Mouse (Mus musculus) adrenal gland, adult (tissue): ENCODE results near the gene Nr4a1.

Experiments
- DNase-seq, 2 experiments: peaks; one replicate each; pipeline ENCODE4 v3.0.0; 2022 to 2023; ENCODE audit warnings: low spot score in 1 of 2; ENCODE audit not compliant: inconsistent age in 2 of 2

Gene Nr4a1

DNA sequence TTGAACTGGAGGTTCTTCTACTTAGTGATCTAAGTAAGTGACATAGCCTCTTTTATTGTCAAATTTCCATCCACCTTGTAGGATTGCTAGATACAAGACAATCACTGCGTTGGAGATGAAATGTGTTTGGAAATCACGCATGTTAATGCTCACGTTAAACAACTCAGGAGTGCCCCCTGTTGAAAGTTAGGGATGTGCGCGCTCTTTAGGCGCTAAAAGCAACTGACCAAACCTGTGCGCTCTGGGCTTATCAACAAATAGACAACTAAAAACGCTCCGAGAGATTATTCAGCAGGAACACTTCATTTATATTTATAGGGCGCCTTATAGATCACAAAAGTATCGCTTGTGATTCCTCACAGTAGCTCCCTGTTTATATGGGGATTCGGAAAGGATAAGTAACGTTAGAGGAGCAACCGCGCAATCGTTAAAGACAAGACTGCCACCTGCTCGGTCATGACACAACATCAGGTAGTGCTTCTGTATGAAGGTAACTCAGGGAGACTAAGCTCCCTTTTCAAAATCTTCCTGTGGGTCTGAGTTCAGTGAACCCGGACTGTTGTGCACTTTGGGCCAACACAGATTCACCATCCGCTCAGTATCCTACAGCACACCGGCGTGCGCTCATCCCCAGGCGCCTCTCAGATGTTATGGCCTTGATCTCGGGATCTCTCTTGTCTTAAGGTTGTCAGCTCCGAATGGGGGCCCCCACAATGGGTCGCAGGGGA, 29.3 kb downstream of the Nr4a1 start:
- peak; percentile 74 to 93 for DNase-seq

DNA sequence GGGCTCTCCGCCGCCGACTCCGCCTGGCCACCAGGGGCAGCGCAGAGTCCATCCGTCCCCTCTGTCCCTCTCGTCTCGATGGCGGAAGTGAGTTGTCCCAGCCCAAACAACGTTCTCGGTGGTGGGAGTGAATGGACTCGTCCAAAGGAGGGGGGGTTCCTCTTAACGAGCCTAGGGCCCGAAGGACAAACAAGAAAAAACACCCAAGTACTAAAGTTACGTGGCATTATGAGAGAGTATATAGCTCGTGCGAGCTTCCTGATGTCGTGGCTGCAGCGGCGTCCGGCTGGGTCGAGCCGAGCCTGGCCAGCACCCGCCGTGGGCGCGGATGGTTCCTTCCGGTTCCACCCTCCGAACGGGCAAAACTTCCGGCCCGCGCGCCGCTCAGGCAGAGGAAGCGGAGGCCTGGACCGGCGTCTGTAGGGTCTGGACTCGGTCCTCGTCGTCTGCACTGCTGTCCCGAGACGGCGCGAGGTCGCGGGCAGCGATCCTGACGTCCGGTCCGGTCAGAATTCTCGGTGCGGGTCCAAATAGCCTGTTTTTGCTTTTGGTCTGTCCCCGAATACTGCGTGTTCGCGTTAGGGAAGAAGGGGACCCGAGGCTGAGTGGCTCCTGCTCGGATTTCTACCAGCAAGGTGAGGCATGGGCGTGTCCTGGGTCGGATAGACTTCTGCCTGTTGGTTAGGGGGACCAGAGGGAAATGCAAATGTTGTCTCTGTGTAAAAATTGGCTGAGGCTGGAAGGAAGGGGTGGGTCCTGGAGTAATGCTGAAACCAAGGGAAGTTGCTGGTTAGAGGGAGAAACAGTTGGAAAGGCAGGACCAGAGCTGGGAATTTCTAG, 30.1 kb downstream of the Nr4a1 start, which contains the start of gene Atg101:
Gene Atg101, plus strand, starts transcription at position 362 of the 840 bp plus-strand sequence.
- peak; percentile 92 to 98 for DNase-seq

DNA sequence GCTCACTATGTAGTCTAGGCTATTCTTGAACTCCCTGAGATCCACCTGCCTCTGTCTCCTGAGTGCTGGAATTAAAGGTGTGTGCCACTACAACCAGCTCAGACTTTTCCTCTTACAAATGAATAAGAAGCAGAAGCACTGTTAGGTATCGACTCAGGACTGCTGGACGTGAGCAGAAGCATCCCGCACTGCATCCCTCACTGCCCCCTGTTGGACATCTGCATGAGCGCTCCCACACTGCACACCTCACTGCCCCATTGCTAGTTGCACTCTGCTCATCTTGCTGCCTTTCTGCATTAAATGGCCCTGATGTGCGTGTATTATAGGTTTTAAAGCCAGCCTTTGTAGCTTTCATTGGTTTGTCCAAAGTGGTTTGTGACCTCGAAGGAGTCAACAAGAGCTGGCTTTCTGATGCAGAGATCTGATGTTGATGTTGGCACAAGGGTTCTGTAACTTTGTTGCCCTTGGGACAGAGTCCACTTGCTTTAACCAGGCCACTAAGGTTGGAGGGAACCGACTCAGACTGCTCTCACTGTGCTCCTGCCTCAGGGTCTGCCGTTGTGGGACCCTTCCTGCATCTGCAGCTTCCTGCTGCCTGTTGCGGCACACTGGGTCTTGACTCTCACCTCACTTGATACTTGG, 32.2 kb downstream of the Nr4a1 start:
- peak in 1 of 2 experiments; percentile 67 for DNase-seq

DNA sequence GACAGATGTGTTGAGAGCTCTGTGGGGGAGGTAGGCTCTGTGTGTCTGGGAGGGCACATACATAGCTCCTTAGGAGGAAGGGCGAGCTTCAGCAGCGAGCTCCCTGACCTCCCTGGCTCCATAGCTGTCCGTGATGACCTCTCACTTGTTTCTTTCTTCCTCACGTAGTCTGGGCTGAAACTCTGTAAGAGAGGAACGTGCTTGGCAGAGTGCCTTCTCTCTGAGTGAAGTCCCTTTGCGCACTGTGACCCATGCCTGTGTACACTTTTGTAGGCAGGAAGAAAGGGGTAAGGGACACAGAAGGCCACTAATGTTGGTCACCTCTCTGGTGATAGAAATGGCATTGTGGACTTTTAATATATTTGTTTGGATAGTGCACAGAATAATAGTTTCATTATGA, 33.3 kb downstream of the Nr4a1 start:
- no peak for DNase-seq

DNA sequence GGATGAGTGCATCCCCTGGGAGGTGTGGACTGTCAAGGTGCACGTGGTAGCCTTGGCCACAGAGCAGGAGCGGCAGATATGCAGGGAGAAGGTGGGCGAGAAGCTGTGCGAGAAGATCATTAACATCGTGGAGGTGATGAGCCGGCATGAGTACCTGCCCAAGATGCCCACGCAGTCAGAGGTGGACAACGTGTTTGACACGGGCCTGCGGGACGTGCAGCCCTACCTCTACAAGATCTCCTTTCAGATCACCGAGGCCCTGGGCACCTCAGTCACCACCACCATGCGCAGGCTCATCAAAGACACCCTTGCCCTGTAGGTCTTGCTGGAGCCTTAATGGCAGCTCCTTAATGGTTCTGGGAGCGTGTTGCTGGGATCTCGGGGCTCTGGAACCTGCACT, 36.3 kb downstream of the Nr4a1 start:
- no peak for DNase-seq

DNA sequence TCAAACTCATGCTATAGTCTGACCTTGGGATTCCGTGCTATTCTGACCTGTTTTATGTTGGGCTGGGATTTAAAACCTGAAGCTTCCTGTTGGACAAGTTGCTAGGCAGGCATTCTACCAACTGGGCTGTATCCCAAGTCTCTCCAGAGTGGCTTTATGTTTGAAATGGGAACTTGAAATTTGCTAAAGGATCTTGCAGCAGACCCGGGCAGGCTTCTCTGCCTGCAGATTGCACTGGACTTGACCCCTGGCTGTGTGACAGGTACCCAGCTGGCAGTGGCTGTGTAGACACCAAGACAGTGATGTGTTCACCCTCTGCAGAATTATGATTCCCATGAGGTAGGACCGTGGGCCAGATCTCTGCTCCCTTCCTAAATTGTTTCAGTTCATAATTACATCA, 37.9 kb downstream of the Nr4a1 start:
- peak in 1 of 2 experiments; percentile 46 for DNase-seq

DNA sequence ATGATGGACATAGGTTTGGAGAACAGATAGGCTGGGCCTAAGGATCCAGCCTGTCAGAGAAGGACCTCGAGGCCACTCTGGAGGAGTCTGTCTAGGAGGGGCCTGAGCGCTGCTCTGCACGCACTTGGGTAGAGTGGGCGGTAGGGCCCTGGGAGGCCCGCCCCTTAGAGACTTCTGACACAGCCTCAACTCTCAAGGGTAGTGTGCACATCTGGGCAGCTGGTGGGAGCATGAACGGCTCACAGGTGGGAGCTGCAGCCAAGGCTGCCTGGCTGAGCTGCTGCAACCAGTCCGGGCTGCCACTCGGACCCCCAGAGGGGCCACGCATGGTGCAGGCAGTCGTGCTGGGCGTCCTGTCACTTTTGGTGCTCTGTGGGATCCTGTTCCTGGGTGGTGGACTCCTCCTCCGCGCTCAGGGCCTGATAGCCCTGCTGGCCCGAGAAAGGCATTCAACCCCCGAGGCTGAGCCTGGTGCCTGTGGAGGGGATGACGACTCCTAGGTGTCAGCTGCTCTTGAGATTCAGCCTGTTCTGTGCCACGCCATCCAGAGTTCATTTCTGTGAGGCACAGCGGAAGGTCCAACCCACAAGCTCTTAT, 39.1 kb downstream of the Nr4a1 start, which contains the start of gene 6030408B16Rik:
Gene 6030408B16Rik, plus strand, starts transcription at position 188 of the 597 bp plus-strand sequence.
- DNase-seq = no peak

DNA sequence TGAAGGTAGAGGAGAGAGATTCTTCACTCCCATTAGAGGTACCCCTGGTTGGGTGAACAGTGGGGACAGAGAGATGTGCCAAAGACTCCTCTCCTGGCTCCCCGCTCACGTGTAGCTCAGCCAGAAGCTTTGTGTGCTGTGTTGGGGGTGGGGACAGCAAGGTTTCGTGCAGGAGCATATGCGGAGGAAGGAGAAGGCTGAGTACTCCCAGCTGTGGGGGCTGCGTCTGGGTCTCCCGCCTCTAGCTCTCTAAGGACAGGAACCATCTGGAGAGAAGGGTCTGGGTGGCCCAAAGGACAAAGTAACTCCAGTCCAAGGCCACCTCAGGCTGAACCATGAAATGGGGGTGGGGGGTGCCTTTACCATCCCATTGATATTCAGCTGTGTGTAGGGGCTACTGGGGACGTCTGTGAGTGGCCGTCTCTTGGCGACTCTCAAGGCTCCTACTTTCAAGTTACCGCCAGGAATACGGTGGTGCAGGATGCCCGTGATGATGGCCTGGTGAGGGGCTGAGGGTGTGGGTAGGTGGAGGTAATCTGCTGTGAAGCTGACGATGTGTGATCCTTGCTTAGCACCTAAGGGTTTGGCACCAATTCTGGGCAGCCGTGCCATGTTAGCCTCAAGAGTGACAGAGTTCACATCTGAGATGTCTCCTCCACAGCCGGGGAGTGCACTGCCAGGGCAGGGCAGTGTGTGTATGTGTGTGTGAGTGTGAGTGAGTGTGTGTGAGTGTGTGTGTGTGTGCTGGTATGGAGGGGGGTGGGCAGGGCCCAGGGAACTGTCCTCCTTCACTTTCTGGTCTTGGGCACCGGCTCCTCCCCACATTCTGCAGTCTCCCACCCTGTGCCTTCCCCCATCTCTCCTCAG, 40.2 kb downstream of the Nr4a1 start:
- no peak for DNase-seq

DNA sequence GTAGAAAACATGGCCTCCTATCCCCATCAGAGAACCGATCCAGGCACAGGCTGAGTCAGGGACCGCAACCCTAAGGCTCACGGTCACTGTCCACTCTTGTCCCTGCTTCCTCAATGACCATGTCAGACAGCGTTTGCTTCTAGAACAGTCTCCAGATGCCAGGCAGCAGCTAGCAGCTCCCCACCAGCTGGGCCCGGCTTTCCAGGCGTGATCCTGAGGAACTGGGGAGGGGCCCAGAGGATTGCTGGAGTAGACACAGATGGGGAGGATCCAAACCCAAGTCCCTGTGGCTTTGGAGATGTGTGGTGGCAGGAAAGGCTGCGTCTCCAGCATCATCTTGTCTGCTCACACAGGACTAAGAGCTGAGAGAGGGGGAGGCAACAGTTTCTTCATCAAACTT, 41.0 kb downstream of the Nr4a1 start:
- DNase-seq = no peak

DNA sequence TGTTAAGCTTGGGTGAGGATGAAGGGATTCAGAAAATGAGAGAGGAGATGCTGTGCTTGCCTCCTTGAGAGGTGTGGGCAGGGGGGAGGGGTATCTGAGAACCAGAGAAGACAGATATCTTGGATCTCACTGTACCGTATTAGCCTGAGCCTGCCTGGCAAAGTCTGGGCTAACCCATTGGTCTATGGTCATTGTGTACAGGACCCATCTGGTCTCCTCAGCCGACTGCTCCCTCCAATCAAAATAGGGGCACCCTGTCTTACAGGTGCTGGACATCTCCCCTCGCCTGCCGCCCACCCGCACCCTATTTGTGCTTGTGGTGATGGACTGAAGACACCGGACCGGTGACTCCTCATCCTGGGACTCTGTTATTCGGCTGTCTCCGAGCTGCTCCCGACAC, 41.5 kb downstream of the Nr4a1 start:
- no peak for DNase-seq

DNA sequence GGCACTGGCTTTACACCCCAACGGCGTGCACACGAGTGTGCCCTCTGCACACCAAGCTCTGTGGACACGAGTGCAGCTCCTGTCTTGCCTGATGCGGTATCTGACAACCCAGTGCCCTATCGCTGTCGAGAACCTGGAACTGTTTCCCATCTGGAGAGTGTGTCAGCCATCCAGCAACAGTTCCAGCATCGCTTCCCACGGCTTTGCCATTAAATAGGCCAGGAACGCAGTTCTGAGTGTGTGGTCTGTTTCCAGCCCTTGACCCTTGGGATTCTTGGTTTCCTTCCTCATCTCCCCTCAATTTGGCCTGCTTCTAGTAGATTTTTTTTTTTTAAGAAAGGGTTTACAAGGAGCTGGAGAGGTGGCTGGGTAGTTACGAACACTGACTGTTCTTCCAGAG, 42.0 kb downstream of the Nr4a1 start:
- DNase-seq = no peak

DNA sequence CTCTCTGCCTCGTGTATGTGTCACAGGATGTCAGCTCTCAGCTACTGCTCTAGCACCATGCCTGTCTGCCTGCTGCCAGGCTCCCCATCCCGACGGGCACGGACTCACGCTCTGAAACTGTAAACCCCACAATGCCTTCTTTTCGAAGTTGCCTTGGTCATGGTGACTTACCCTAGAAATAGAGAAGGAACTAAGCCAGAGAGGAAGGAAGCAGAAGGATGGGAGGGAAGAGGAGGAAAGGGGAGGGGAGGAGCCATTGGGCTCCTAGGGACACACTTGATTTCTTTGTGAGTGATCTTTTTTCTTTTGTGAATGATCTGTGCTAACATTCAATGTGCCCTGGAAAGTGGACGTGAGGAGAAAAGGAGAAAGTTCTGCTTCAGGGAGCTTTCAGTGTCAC, 43.9 kb downstream of the Nr4a1 start:
- no peak for DNase-seq

DNA sequence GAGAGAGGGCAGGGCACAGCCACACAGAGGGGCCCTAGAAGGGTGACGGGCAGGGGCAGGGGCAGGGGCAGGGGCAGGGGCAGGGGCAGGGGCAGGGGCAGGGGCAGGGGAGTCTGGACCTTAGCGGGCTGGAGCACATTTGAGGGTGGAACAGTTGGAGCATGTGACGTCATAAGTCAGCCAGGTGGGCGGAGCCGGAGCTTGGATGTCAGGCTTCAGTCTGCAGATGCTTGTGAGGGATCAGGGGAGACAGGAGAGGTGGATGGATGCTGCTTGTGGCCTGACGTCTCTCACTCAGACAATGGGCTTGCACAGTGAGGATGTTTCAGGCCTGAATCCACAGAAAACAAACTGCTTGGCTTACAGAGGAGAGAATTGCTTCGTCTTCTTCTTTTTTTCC, 44.5 kb downstream of the Nr4a1 start:
- DNase-seq = no peak

DNA sequence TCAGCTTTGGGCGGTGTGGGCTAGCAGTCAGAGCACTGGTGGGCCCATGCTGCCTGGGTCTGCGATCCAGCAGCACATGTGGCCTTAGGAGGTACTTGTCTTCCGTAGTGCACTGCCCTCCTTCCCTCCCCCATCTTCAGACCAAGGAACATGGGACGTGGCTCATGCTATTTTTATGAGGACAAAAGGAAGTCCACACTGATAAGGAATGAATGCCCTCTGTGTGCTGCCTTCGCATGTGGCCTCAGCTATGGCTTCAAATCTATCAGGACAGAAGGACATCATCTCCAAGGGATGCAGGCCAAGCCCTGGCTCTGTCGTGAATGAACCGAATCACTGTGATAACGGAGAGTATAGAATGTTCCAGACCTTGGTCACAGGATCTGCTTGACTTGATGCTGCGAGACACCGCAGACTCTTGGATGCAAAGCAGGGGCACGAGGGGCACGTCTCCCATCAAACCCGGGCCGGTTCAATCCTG, 45.5 kb downstream of the Nr4a1 start:
- DNase-seq = no peak

DNA sequence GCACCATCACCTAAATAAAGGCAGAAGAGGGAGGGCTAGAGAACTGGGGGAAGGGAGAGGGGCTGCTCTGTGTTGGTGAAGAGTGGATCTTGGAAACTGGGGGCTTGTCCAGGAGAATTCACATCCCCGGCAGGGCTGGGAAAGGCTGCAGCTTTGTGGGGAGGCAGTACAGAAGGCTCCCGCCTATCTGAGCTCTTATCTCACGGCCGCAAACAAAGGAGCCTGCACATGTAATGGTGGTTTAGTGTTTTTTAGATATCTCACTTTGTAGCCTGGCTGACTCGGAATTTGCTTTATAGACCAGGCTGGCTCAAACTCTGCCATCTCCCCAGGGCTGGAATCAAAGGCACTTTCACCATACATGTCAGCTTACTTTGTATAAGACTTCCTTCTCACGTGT, 46.1 kb downstream of the Nr4a1 start:
- no peak for DNase-seq

DNA sequence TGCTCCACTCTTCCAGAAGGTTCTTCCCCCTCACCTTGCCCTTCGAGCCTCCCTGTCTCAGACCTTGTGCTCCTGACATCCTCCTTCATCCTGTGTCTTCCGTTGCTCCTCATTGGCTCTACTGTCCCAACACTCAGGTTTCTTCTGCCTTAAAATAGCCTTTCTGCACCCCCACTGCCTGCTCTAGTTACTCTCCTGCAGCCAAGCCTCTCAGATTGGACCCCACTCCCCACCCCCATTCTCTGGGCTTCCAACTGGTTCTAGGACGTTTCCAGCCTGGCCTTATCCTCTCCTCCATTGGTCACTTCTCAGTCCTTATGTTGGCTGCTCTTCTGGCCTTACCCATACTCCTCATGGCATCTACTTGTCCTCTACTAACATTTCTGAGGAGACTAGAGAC, 48.1 kb downstream of the Nr4a1 start:
- DNase-seq = no peak

DNA sequence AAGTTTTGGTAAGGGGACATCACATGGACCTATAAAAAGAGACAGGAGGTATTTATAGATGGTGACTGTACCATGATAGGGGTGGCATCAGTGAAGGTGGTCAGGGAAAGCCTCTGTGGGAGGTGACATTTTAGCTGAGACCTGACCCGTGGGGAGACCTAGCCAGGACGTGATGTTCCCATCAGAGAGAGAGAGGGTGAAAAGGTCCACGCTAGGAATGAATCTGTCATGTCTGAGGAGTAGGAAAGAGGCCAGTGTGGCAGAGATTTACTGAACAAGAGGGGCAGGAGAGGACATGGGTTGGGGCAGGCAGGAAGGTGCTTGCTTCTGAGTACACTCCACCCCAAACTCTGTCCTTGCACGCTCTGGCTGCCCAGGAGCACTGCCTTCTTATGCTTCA, 49.8 kb downstream of the Nr4a1 start:
- no peak for DNase-seq

DNA sequence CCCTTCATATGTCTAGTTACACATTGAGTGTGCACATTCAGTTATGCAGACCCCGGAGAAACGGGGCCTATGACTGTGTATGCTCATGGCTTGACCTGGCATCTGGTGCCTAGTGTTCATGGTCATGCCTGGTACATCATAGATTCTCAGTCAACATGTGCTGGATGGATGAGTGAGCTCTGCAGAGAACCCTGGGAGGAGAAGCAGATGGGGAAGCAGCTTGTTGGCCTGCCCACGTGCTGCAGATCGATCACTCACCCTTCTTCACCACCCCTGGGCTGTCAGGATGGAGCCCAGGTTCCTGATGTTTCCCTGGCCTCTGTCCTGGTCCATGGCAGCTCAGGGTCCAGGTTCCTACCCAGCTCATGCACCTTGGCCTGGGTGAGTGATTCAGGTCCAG, 52.4 kb downstream of the Nr4a1 start:
- no peak for DNase-seq

DNA sequence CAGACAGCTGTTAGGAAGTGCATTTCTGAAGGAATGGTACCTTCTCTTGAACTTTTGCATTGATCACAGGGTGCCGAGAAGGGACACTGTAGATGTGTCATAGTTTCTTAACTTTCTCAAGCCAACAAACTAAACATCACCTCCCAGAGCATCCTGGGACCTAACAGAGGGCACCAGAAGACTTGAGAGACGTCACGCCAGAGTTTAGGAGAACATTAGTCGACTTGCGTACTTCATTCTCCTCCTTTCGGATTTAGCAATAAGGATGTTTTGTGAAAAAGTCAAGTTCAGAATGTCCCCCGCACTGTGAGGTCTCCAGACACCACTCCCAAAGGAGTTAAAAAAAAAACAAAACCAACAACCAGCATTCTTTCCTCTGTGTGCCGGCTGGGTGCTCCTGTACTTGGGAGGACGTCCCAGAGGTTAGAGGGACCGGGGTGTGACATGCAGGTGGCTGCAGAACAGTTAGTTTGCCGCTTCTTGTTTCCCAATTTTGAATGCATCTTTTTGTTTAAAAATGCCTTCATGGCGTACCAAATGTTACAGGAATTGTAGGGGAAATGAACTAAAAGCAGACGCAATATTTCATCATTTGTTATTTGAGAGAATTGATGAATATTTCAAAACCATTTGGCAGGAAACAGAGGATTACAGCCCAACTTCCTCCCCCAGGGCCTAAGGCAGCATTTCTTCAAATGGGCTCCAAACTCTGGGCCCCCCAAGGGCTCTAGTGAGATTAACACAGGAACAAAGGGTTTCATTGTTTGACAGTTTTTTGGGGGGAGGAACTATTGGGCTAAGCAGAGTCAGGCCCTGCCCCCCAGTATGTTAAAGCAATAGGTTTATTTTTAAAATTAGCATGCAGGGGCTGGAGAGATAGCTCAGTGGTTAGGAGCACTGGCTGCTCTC, 54.6 kb downstream of the Nr4a1 start:
- DNase-seq = peak in 1 of 2 experiments; percentile 50
